Mouse (Mus musculus) embryo, embryonic 9.5 days (tissue): ENCODE results near the gene Ptpre.

Experiments
- DNase-seq: peaks from one replicate; pipeline ENCODE4 v3.0.0-alpha.2; 2017; ENCODE audit errors: extremely low spot score

The Ptpre gene

DNA sequence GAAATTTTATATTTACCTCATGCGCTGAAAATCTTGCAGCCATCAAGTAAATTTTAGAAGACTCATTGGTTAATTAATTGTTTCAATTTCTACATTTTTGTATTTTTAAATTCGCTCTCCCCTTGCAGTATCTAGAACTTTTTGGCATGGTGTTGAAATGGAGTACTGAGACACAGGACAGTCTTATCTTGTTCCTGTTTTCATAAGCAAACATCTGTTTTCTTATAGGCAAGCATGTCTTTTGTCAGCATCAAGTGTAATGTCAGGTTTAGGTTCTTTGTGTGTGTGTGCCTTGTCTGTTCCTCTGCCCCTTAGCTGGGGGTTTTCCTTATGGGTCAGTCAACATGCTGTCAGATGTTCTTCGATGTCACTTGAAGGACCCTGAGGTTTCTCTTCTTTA, 39.0 kb downstream of the Ptpre start:
- DNase-seq = no peak

DNA sequence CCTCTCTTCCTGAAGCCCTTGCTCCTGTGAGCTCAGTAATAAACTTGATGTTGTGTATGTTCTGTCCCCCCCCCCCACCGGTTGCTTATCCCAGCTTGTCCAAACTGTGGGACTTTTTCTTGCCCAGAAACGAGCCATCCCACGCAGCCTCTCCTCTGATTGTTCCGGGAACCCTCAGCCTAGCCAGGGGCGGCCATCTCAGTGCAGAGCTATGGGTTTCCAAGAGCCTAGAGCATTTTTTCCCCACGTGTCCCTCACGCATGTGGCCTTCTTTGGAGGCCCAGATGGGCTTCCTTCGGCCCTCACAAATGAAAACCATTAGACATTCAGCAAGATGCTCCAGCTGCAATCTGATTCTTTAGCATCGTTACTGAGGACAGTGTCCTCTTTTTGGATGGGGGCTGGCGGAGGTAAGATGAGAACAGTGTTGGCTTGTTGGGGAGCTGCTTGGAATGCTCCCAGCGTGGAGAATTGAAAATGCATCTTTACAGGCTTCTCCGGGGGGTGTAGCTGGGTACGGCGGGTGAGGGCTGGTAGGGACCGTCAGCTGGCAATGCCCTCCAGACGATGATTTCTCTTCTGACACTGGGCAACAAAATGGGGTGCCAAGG, 41.5 kb downstream of the Ptpre start:
- DNase-seq = no peak

DNA sequence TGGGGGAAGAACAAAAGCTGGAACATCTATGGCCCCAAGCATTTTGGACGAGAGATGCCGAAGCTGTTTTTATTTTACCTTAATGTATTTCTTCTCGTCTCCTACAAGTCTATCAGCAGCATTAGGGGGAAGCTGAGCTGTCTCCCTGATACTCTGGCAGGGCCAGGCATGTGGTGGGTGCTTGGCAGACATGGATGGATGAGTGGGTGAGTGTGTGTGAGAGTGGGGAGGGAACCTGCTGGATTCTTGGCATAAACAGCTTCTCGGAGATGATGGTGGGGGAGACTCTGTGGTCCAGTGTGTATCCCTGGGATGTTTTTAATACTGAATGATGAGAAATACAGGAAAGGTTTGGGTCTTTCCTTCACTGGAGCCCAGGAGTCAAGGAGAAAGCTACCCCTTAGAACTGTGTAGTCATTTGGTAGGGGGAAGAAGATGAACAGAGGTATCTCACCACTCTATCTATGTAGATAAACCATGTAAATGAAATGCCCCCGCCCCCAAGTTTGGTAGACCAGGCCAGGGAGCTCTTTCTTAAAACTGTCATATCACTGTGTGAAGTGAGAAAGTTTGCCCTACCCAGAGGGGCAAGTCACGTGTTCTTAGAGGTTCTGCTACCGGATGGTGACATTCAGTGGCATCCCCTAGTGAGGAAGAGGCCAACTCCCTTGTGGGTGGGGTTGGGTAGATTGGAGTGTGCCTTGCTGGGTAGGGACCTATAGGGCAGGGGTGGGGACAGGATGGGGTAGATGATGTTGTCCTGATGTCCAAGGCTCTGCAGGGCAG, 43.2 kb downstream of the Ptpre start:
- DNase-seq = no peak

DNA sequence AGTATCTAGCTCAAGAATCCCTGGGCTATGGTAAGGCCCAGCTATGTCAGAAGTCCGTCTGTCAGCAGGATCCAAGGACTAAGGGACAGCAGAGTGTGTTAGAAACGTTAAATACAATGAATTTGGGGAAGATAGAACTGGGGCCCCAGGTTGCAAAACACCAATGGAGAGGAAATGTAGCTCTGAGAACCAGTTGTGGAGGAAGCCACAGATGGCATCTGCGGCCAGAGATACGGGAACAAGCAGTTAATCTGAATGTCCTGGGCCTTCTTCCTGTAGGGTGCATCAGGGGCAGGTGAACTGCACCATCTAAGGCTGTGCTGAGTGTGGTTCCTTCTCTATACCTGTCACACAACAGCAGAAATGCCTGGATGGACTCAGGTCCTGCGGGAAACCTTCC, 43.8 kb downstream of the Ptpre start:
- no peak for DNase-seq

DNA sequence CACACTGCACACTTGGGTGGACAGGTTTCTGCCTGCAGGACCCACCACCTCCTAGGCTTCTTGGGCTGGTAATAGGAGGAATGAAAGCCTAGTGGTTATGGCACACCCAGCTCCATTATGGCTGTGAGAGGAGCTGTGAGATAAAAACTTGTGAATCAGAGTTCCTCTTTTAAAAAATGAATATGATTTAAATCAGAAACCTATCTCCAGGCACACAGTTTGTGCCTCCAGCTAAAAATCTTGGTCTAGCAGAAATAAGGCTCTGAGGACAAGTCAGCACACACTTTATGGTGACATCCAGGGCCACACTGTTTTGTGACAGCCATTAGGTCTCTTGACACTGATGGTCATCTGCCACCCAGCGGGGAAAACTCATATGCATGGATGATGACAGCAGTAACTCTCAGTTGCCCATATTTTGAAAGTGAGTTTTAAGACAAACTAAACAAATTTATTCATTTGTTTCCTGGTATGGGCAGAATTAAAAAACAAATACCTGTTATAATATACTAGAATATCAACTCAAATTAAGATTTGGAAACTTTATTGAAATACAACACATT, 47.9 kb downstream of the Ptpre start:
- no peak for DNase-seq

DNA sequence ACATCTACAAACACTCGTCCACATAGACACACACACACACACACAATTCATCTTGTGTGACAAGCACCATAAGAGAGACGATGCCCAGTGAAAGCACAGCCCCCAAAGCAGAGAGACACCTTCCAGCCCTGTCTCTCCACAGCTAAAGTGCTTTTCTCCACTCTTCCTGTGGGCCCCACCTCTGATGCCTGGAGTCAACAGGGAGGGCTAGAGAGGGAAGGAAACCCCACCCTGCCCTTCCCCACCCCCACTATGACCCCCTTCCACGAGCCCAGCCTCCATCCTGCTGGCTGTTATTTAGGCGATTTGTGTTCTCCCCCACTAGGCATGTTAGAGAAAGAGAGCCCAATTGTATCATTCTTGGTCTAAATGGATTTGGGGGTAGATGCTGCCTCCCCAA, 49.1 kb downstream of the Ptpre start:
- no peak for DNase-seq

DNA sequence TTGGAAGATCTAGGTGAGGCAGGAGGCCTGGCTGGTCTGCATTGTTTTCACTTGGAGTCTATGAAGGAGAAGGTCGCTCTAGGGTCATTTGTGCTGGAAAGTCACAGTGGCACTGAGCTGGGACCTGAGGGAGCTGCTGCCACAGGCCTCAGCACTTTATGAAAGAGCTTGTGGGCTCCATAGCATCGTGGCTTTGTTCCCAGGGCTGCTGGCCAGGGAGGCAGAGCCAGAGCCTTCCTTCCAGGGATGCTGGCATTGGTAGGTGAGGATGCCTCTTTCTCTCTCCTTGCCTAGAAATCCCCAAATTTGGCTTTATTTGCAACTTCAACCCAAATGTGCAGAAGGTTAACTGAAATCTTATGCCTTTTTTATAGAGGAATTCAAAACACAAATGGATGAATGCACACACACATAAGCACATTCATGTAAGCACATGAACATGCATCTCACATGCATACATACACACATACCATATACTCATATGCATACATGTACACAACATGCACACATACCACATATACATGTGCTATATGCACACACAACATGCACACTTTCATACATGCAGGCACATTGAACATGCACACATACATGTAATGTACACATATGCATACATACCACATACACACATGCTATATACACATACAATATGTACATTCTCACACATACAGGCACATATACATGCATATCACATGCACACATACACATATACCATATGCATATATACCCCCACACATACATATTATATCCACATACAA, 50.7 kb downstream of the Ptpre start:
- DNase-seq = no peak

DNA sequence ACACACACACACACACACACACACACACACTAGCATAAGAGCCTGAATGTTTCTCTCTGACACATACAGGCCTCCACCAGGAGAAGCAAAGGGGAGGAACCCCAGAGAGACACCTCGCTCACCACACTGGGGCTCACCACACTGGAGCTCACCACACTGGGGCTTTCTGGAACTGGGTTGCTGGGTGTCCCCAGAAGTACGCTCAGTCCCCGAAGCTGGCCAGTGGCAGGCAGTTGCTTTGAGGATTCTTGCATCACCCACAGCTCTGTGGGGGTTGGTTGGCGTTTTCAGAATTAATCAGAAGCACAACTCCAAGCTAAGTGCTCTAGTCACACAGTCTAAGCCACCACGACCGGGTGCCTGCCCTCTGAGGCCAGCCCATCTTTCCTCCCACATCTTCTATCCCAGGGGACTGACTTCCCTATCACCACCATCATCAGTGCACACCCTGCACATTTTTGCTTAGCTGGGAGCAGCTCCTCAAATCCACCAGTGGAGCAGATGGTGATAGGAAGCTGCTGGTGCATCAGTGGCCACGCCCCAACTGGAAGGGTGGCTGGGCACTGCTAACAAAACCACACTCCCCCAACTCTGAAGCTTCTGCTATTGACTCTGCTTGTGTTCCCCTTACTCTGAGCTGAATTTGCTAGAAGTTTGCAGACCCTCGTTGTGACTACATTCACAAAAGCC, 51.5 kb downstream of the Ptpre start:
- no peak for DNase-seq

DNA sequence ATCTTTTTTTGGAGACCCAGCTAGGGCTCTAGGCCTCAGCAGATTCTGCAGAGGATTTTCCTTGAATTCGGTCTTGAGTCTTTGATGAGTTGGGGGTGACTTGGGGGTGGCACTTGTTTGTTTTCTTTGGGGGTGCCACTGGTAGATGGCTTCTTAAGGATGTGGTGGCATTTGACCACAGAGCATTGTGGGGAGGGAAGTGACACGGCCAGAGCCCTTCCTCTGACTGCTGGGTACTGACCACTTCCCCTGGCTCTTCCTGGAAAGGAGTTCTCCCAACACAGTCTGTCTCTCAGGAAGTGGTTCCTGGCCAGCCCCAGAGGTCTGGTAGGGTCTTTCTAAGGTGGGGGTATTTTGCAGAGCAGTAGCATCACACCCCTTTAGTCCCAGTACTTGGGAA, 54.2 kb downstream of the Ptpre start:
- DNase-seq = no peak

DNA sequence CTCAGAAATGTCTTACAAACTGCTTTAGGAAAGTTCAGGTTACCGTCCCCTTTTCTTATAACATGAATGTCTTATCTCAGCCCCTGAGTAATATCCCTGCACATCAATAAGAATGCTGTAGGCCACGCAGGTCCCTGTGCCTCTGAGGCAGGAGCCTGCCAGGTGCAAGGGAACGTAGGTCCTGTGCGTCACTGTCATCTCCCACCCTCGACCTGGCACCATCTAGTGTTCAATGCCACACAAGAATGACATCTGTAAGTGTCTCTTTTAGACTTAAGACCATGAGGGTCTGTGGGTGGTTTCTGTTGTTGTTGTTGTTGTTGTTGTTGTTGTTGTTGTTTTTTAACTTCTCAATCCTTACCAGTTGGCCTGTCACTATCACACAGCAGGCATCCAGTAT, 56.0 kb downstream of the Ptpre start:
- DNase-seq = no peak

DNA sequence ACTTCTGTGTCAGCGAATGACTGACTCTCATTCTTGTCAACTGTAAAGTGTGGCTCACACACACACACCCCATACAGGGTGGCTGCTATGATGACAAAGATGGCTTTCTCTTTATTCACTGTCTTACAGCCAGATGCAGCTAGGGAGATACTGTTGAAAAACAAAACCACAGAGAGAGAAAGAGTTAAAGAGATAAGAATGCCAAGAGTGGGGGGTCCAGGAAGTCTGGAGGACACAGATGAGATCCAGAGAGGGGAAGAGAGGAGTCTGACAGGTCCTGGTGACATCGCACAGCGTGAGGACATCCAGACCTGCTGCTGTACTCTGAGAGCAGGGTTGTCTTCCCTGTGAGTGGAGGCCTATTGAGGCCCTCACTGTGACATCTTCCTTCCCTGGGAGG, 56.5 kb downstream of the Ptpre start:
- DNase-seq = no peak

DNA sequence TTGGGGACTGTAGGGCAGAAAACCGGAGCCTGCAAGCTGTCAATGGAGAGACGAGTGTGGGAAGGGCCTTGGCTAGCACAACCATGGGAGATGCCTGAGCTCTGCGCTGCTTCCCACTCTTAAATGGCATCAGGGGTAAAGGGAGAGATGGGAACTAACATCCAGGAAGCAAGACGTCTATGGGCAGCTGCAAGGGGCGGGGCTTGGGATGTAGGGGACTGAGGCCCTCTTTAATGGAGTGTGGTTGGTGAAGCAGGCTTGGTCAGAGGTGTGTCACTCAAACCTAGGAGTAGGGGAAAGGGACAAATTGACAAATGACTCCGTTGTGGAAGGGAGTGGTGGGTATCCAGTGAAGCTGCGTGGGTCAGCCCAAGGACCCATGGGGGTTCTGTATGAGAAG, 57.4 kb downstream of the Ptpre start:
- DNase-seq = no peak

DNA sequence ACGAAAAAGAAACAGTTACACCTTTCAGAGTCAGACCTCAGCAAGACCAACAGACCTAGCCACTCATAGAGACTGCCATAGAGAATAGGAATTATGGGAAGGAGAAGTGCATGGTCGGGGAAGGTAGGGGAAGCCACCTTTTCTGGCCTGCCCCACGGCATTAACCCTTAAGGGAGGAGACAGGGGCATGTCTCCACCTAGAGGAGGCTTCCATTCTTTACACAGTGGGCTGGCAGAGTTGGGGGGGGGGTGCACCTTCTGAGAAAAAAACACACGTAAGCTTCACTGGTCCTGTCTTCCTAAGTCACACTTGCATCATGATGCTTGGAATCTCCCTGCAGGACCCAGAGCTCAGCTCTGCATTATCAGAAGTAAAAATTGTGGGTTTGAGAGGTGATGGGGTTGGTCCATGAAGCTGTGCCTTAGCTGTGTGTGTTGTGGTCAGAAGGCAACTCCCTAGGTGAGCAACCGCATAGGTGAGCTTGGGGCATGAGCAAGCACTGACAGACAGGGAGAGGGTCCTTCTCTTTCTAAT, 58.4 kb downstream of the Ptpre start:
- DNase-seq = no peak

DNA sequence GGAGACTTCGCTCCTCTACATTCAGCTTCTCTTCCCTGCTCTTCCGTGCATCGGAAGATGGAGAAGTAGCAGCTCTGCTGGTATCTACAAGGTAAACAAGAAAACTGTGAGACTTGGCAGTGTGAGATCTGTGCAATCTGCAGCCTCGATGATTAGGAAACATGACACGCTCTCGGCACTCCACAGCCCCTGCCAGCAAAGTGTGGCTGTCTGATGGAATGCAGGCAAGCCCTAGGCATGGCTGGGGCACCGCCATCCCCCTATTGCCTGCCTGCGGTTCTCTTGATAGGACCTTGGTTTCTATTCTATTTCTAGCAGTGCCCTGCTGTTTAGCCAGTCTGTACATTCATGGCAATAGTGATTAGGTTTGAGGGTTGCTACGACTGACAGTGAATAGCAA, 59.7 kb downstream of the Ptpre start:
- no peak for DNase-seq

DNA sequence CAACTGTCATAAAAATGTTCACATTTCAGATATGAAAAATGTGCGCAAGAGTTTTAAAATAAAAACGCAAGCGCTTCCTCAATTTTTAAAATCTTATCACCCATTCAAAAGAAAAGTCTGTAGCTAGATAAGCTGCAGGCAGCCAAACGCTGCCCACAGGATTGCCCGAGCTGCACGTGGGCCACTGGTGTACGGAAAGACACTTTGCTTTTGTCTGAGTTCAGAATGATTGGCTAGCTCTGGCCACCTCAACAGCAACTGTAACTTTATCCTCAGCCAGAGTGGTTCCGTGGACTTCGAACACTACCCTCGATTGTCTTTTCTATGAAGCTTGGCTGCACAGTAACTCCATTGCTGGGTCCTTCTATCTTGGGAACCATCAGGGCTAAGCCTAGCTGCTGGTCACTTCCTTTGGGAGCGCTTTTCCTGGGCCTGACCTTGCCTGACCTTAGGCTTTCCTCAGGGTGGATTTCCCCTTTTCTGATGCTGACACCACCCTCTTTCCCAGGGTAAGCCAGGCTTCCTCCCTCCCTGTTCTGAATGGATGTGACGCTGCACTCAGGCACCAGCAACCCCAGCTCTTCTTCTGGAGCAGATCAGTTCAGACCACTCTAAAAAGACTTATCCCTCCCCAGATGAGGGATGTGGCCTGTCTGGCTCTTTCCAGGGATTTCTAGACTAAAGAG, 60.5 kb downstream of the Ptpre start:
- no peak for DNase-seq

DNA sequence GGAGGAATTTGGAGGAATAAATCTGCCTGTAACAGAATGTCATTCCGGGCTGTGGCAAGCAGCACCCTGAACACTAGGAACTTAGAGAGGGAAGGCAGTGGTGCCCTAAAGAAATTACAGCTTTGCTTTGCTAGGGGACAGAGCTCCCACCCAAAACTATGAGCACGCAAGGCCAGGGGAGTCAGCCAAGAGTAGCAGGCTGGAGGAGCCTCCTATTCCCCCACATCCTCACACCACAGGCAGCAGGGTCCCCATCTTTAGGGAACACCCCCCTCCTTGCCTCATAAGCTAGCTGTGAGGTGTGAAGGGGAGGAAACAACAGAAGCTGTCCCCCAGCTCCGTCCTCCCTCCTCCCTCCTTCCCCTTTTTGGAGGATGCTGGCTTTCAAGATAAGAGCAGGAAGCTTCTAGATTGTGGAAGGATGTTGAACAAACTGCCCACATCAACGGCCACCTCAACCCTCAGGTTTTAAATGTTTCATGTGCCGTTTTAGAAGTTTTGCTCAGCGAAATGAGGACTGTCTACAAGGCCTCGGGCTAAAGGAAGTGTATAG, 61.1 kb downstream of the Ptpre start:
- no peak for DNase-seq

DNA sequence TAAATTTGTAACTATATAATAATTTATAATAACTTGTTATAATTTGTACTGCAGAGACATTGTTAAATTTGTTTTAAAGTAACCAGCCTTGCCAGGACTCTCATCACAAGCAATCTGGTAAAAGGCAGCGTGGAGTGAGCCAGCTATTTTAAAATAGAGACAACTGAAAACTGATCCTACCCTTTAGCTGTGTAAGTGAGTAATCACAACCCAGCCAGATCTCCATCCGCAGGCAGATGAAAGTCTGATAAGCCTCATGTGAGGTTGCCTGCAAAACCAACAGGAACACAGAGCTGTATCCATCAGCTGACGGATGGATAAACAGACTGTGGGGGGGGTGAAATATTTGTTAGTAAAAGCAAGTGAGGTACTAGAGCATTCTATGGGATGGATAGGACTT, 62.8 kb downstream of the Ptpre start:
- DNase-seq = no peak

DNA sequence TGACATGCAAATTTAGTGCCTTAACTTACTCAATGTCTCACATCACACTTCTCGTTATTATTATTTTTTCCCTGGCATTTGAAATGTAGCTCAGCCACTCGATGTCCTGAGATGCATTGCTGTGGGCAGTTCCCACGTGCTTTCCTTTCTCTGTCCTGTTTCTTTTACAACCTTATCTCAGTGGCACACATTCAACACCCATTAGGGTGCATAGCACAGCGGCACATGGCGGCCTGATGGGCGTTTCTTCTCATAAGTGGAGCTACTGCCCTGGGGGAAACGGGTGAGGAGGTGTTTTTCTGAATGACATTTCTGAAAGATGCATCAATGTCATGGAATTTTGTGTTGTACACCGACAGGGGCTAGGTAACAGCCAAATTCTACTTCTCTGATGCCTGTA, 64.3 kb downstream of the Ptpre start:
- no peak for DNase-seq

DNA sequence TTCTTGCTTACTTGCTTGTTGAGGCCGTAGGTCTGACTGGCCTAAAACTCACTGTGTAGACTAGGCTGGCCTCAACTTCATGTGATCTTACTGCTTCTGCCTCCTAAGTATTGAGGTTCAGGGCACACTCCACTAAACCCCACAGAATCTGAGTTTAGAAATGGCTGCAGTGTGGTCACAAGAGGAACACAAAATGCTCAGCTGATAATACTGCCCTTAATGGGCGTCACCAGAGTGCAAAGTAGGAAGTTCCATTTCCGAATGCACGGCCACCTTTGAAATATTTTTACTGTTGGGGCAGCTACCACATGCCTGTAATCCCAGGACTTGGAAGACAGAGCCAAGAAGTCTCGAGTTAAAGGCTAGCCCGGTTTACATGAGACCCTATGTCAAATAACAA, 65.0 kb downstream of the Ptpre start:
- no peak for DNase-seq

DNA sequence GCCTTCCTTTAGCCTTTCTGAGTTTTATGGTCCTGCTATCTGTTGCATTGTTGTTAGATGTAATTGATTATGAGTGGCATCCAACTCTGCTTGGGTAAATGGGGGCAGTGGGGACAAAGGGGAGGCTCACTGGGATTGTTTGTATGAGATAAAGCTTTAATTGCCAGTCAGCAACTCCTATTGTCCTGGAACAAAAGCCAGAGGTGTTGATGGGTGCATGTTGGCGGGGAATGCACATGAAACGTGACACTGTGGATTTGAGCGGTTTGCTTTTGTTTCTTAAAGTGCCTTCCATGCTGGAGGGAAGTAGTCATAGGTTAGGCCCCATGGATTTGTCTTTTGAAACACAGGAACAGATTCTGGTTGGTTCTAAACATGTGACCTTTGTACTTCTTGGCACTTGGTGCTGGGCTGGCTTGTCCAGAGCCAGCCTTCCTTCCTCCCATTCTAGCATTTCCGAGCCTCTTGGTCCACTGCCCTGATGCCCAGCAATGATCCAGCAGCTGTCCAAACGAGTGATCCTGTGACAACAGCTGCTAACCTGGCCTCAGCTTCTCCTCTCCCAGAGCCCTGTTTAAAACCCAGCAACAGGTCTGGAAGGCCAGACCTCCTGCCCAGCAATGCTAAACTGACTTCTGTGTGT, 65.7 kb downstream of the Ptpre start:
- no peak for DNase-seq
